Mouse (Mus musculus) heart, postnatal 0 days (tissue): Measurements from ENCODE around the gene Tmem198. TPM values are rescaled to one million over a fixed set of nuclear protein-coding genes. Genes with fewer than 3 reads are reported as not detected.

Experiments used
- ATAC-seq: fragments of 200-750 bp; cut with Nextera tagmentation; 2 replicates; pipeline ENCODE4 v1.8.0; 2017; ENCODE audit warnings: low read depth, moderate number of reproducible peaks, moderate library complexity; ENCODE audit not compliant: insufficient read depth
- DNase-seq: peaks from one replicate; pipeline ENCODE4 v3.0.0-alpha.2; 2016; ENCODE audit warnings: low spot score
- H3K27ac ChIP-seq: fragments of 300-500 bp; sonication (generic); 2 replicates; pipeline ENCODE4 v1.5.1; 2014; ENCODE audit warnings: low read depth, mild to moderate bottlenecking
- H3K27me3 ChIP-seq: fragments of 300-500 bp; sonication (generic); 2 replicates; pipeline ENCODE4 v1.6.1; 2014; ENCODE audit warnings: low read length, mixed read lengths; ENCODE audit not compliant: control insufficient read depth, insufficient read depth
- H3K36me3 ChIP-seq: fragments of 300-500 bp; sonication (generic); replicated peaks from 2 replicates; pipeline ENCODE4 v1.6.1; 2014; ENCODE audit warnings: low read length, mixed read lengths; ENCODE audit not compliant: control insufficient read depth, insufficient read depth
- H3K4me1 ChIP-seq: fragments of 300-500 bp; sonication (generic); 2 replicates; pipeline ENCODE4 v1.6.1; 2014; ENCODE audit warnings: antibody characterized with exemption; ENCODE audit not compliant: control insufficient read depth, insufficient read depth
- H3K4me2 ChIP-seq: fragments of 300-500 bp; sonication (generic); 2 replicates; pipeline ENCODE4 v1.6.1; 2014; ENCODE audit warnings: low read depth, mild to moderate bottlenecking, low read length, moderate library complexity
- H3K4me3 ChIP-seq: fragments of 300-500 bp; sonication (generic); 2 replicates; pipeline ENCODE4 v1.5.1; 2014; ENCODE audit warnings: low read depth, low read length
- H3K9ac ChIP-seq: fragments of 300-500 bp; sonication (generic); replicated peaks from 2 replicates; pipeline ENCODE4 v1.6.1; 2014; ENCODE audit warnings: low read depth, low read length, mixed read lengths
- H3K9me3 ChIP-seq: fragments of 300-500 bp; sonication (generic); replicated peaks from 2 replicates; pipeline ENCODE4 v1.6.1; 2016; ENCODE audit warnings: low read length; ENCODE audit not compliant: control insufficient read depth
- CTCF ChIP-seq: IDR thresholded peaks from 2 replicates; pipeline ENCODE4 v1.5.1; 2016; ENCODE audit warnings: antibody characterized with exemption, control low read depth, low read depth
- EP300 ChIP-seq: IDR thresholded peaks from 2 replicates; pipeline ENCODE4 v1.6.1; 2016; ENCODE audit warnings: antibody characterized with exemption, low read depth
- WGBS: fragments of 180-500 bp; shearing (Covaris S2); extraction: QIAGEN DNeasy Blood & Tissue Kit; methylation state at CpG from one replicate; pipeline ENCODE4 v1.1.7; 2014; 5-methylcytosine and 5-hydroxymethylcytosine counted together
- polyA plus RNA-seq: library from polyadenylated mRNA; unstranded; fragments of >200 nt; fragmentation: Nextera tagmentation; extraction: Ambion mirVana; gene quantifications from 2 replicates; pipeline ENCODE4 v1.2.1, GENCODE M21; 2015
- total RNA-seq: library from RNA; depleted of rRNA; stranded (reverse); fragments of >200 nt; gene quantifications from 2 replicates; pipeline ENCODE4 v1.2.3, GENCODE M21; 2014; ENCODE audit warnings: low replicate concordance

Gene Tmem198
- total and polyA plus RNA-seq, 2 experiments from 2014 or later = 0.61 TPM; not detected in 1

- Histone ChIP-seq H3K27me3 (peaks cover 52% of the 10 kb centered on the region), H3K9me3 (no peaks in the 10 kb centered on the region), H3K4me3 (no peak overlapping the region), H3K27ac (no peak overlapping the region), H3K36me3 (peaks cover 48% of the 10 kb centered on the region), H3K9ac (no peak overlapping the region), H3K4me1 (0 out of 2 replicates have a peak, but pooled peaks cover 6% of the 10 kb centered on the region), H3K4me2 (no peak overlapping the region)
- TF ChIP-seq EP300 (no peak), CTCF (no peak)
- 41% methylated on average over 24 of the region's 24 CpGs for WGBS
- DNase-seq (no peak), ATAC-seq (no peak)
Observed at GRCm38 (mm10) chr1:75486561-75486960, 7.2 kb downstream of the Tmem198 start.

GRCm38 (mm10) chr1:75487040-75487404 lies 7.7 kb downstream of the Tmem198 start:
- Histone ChIP-seq H3K9me3 (no peaks in the 10 kb centered on the region), H3K27me3 (peaks cover 47% of the 10 kb centered on the region), H3K4me1 (0 out of 2 replicates have a peak, but pooled peaks cover 6% of the 10 kb centered on the region), H3K4me3 (peak overlapping the region; percentile 40), H3K4me2 (peak overlapping the region; percentile 59), H3K27ac (no peak overlapping the region), H3K9ac (no peak overlapping the region), H3K36me3 (peaks cover 53% of the 10 kb centered on the region)
- DNase-seq (no peak), ATAC-seq (no peak)
- TF ChIP-seq CTCF = no peak
- no peak for TF ChIP-seq EP300
- 40% methylated on average over 13 of the region's 13 CpGs for WGBS

GRCm38 (mm10) chr1:75487405-75488161 lies 8.3 kb downstream of the Tmem198 start:
- H3K36me3 ChIP-seq = peaks cover 59% of the 10 kb centered on the region
- no peak for TF ChIP-seq CTCF
- no peak for TF ChIP-seq EP300
- DNase-seq (peak; percentile 34), ATAC-seq (peak; percentile 45)
- H3K4me1 ChIP-seq = 0 out of 2 replicates have a peak, but pooled peaks cover 6% of the 10 kb centered on the region
- peak overlapping the region; percentile 40 for H3K4me3 ChIP-seq
- no peak overlapping the region for H3K27ac ChIP-seq
- WGBS = 15% methylated on average over 62 of the region's 62 CpGs
- H3K9ac ChIP-seq = no peak overlapping the region
- peak overlapping the region; percentile 59 for H3K4me2 ChIP-seq
- H3K9me3 ChIP-seq = no peaks in the 10 kb centered on the region
- peaks cover 44% of the 10 kb centered on the region for H3K27me3 ChIP-seq

GRCm38 (mm10) chr1:75490785-75491551 lies 11.6 kb downstream of the Tmem198 start:
- H3K27me3 ChIP-seq = peaks cover 23% of the 10 kb centered on the region
- no peak for ATAC-seq
- no peaks in the 10 kb centered on the region for H3K9me3 ChIP-seq
- H3K36me3 ChIP-seq = peaks cover 76% of the 10 kb centered on the region
- TF ChIP-seq EP300 = no peak
- TF ChIP-seq CTCF = no peak
- WGBS = 85% methylated on average over 34 of the region's 34 CpGs
- H3K4me1 ChIP-seq = 0 out of 2 replicates have a peak, but pooled peaks cover 6% of the 10 kb centered on the region
- no peak overlapping the region for H3K9ac ChIP-seq
- no peak overlapping the region for H3K27ac ChIP-seq
- H3K4me2 ChIP-seq = no peak overlapping the region
- no peak for DNase-seq
- no peak overlapping the region for H3K4me3 ChIP-seq

GRCm38 (mm10) chr1:75492579-75493170 lies 13.3 kb downstream of the Tmem198 start:
- no peak overlapping the region for H3K4me2 ChIP-seq
- H3K36me3 ChIP-seq = peaks cover 82% of the 10 kb centered on the region
- DNase-seq (no peak), ATAC-seq (no peak)
- no peak overlapping the region for H3K9ac ChIP-seq
- 66% methylated on average over 24 of the region's 24 CpGs for WGBS
- H3K9me3 ChIP-seq = no peaks in the 10 kb centered on the region
- H3K4me3 ChIP-seq = no peak overlapping the region
- H3K27ac ChIP-seq = no peak overlapping the region
- peaks cover 10% of the 10 kb centered on the region; the same call in 1 of the 2 replicates for H3K27me3 ChIP-seq
- H3K4me1 ChIP-seq = 0 out of 2 replicates have a peak, but pooled peaks cover 6% of the 10 kb centered on the region
- TF ChIP-seq CTCF (no peak), EP300 (no peak)
